Mouse (Mus musculus): ENCODE results near the gene Ttc8. TPM values are rescaled to one million over a fixed set of nuclear protein-coding genes. Genes with fewer than 3 reads are reported as not detected.
"Not testable (repeated sequence)": the region's sequence is repeated elsewhere in the genome, so short reads cannot be mapped to it uniquely, and the experiment has no call there.

Ttc8 gene
- 10 to 100 TPM in 1 of 2 experiments, 1 to 10 TPM in 1; 9.4 to 17.2 TPM for total RNA-seq (2021)
- long read RNA-seq, experiment 1, transcript Ttc8-202 (14 exons, 2,272 nt) = major isoform, 11 of 14 reads
- long read RNA-seq, experiment 1, partial matches to known transcripts = 0 of 14 reads
- long read RNA-seq, experiment 1, other reads (novel, unspliced or antisense) = 3 of 14 reads
- long read RNA-seq, experiment 2, transcript Ttc8-202 (14 exons, 2,272 nt) = major isoform, 10 of 11 reads
- long read RNA-seq, experiment 2, partial matches to known transcripts = 0 of 11 reads
- long read RNA-seq, experiment 2, other reads (novel, unspliced or antisense) = 1 of 11 reads

- DNase-seq = peak; percentile 85
Measured at GRCm38 (mm10) chr12:98920194-98920991, at the start of gene Ttc8. Ttc8 (plus strand) TSS chr12:98920574.

- DNase-seq = no peak
Measured at GRCm38 (mm10) chr12:98872836-98873235, 47.5 kb upstream of the Ttc8 start.

- no peak for DNase-seq
Measured at GRCm38 (mm10) chr12:98875216-98875615, 45.2 kb upstream of the Ttc8 start.

- no peak for DNase-seq
Measured at GRCm38 (mm10) chr12:98878693-98879092, 41.7 kb upstream of the Ttc8 start.

GRCm38 (mm10) chr12:98881796-98882195 is 38.6 kb upstream of the Ttc8 start:
- DNase-seq = no peak

- no peak for DNase-seq
Measured at GRCm38 (mm10) chr12:98884515-98884914, 35.9 kb upstream of the Ttc8 start.

GRCm38 (mm10) chr12:98896761-98897160 is 23.6 kb upstream of the Ttc8 start:
- DNase-seq = no peak

- DNase-seq = no peak
Measured at GRCm38 (mm10) chr12:98899676-98900075, 20.7 kb upstream of the Ttc8 start.

- peak; percentile 5 for DNase-seq
Measured at GRCm38 (mm10) chr12:98900341-98900880, 20.0 kb upstream of the Ttc8 start.

GRCm38 (mm10) chr12:98900881-98901801 is 19.2 kb upstream of the Ttc8 start, which contains the start of gene Eml5:
Eml5 (minus strand) TSS chr12:98901484.
- DNase-seq = peak; percentile 78

GRCm38 (mm10) chr12:98905466-98905865 is 14.9 kb upstream of the Ttc8 start:
- DNase-seq = no peak

- DNase-seq = no peak
Measured at GRCm38 (mm10) chr12:98910096-98910495, 10.3 kb upstream of the Ttc8 start.

GRCm38 (mm10) chr12:98931174-98931573 is 10.8 kb downstream of the Ttc8 start:
- no peak for DNase-seq

- DNase-seq = no peak
Measured at GRCm38 (mm10) chr12:98932441-98932840, 12.1 kb downstream of the Ttc8 start.

- DNase-seq = no peak
Measured at GRCm38 (mm10) chr12:98932856-98933255, 12.5 kb downstream of the Ttc8 start.

- not testable (repeated sequence) for DNase-seq
Measured at GRCm38 (mm10) chr12:98951295-98951694, 30.9 kb downstream of the Ttc8 start.

GRCm38 (mm10) chr12:98956951-98957350 is 36.6 kb downstream of the Ttc8 start:
- no peak for DNase-seq

- no peak for DNase-seq
Measured at GRCm38 (mm10) chr12:98957455-98957854, 37.1 kb downstream of the Ttc8 start.

- no peak for DNase-seq
Measured at GRCm38 (mm10) chr12:98961008-98961407, 40.6 kb downstream of the Ttc8 start.

- no peak for DNase-seq
Measured at GRCm38 (mm10) chr12:98961415-98961814, 41.0 kb downstream of the Ttc8 start.

GRCm38 (mm10) chr12:98965441-98966135 is 45.2 kb downstream of the Ttc8 start:
- peak; percentile 27 for DNase-seq

Measured in gastrocnemius, postnatal 10 days (tissue).